Mouse (Mus musculus): Measurements from ENCODE around the gene Col4a4. TPM values are rescaled to one million over a fixed set of nuclear protein-coding genes. Genes with fewer than 3 reads are reported as not detected.

The Col4a4 gene
- 6.6 TPM for polyA plus RNA-seq (2014; fragmentation: Illumina TruSeq; extraction: RNeasy Lipid Tissue Mini Kit (QIAGEN cat#74804); ENCODE audit: low read depth, low replicate concordance)

DNA sequence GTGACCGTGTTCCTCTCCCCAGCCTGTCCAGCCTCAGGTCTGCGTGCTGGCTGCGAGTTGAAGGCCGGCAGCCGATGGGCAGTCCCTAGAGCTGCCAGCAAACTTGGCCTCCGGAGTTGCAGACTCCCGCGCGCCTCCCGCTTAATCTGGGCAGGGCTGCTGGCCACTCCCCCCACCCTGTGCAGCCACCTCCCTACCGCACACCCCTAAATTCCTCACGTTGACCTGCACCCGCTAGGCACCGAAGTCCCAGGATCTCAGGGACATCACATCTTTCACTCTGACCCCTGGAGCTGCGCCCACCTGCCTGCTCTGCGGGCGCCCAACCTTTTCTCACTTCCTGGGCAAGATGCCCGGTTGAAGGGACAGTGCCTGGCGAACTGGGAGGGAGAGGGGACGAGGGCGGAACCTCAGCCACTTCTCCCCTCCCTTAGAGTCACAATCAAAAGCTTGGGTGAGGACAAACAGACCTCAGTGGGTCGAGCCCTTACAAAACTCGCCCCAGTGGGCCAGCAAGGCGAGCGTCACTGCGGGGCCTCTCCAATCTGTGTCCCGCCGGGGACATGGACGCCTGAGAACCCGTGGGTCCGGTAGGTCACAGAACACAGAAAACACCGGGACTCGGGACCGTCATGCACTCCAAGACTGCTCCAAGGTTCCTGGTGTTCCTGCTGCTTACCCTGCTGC, at the start of gene Col4a4, which contains the start of gene Col4a3:
Gene Col4a4 (minus strand): TSS at position 137 of the 687 bp plus-strand sequence.
Gene Col4a3 (plus strand): TSS at position 209 of the 687 bp plus-strand sequence.

Other genes starting within 250 kb of the Col4a4 start
- gene Col4a3, start 72 bp upstream of the Col4a4 start, polyA plus RNA-seq (2014; fragmentation: Illumina TruSeq; extraction: RNeasy Lipid Tissue Mini Kit (QIAGEN cat#74804); ENCODE audit: low read depth, low replicate concordance): 5.9 TPM
- gene Mff, start 138.0 kb upstream of the Col4a4 start, polyA plus RNA-seq (2014; fragmentation: Illumina TruSeq; extraction: RNeasy Lipid Tissue Mini Kit (QIAGEN cat#74804); ENCODE audit: low read depth, low replicate concordance): 614 TPM
- gene Tm4sf20, start 181.6 kb upstream of the Col4a4 start, polyA plus RNA-seq (2014; fragmentation: Illumina TruSeq; extraction: RNeasy Lipid Tissue Mini Kit (QIAGEN cat#74804); ENCODE audit: low read depth, low replicate concordance): 0.22 TPM
- not detected for gene Gm47791, start 184.4 kb upstream of the Col4a4 start, polyA plus RNA-seq (2014; fragmentation: Illumina TruSeq; extraction: RNeasy Lipid Tissue Mini Kit (QIAGEN cat#74804); ENCODE audit: low read depth, low replicate concordance)